Mouse (Mus musculus) CD4-positive, CD25-positive, alpha-beta regulatory T cell, adult 2 months (primary cell): ENCODE data around the gene Clspn.
A peak's percentile ranks its signal among the peaks of the same experiment; 100 is the strongest.

Experiments used
- DNase-seq: peaks from one replicate; pipeline ENCODE4 v3.0.0-alpha.2; 2012; ENCODE audit warnings: low read depth, low spot score

Gene Clspn

DNA sequence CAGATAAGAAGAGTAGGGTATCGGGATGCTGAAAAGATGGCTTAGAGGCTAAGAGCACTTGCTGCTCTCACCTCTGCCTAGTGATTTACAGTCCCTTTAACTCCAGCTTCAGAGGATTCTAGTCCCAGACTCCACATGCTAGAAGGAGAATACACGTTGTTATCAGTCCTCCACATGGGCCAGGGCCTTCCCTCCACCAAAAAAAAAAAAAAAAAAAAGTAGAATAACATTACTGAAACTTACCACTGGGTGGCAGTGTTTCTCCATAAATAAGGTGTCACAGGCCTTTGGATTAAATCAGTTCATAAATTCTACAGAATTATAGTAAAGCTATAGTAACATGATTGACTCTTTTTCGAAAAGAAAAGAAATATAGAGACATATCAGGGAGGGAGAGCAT, 2.3 kb upstream of the Clspn start:
- peak; percentile 77 for DNase-seq

GRCm38 (mm10) chr4:126563798-126564197, 7.1 kb downstream of the Clspn start:
- DNase-seq = no peak

DNA sequence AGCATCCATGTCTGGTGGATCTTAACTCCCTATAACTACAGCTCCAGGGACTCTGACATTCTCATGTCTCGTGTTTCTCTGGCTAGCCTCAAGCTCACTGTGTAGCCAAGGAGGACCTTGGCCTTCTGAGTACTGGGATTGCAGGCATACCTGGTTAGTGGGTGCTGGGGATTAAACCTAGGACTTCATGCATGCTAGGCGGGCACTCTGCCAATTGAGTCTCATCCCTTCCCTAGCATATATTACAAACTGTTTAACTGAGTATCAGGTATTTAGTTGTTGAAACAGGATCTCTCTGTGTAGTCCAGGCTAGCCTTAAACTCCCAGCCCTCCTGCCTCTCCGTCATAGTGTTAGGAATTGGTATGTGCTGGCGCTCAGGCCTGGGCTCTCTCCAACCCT, 10.5 kb downstream of the Clspn start:
- DNase-seq = no peak

- DNase-seq = no peak
These were observed 13.0 kb downstream of the Clspn start for GRCm38 (mm10) chr4:126569783-126570182.

GRCm38 (mm10) chr4:126576281-126576680, 19.5 kb downstream of the Clspn start:
- no peak for DNase-seq

DNA sequence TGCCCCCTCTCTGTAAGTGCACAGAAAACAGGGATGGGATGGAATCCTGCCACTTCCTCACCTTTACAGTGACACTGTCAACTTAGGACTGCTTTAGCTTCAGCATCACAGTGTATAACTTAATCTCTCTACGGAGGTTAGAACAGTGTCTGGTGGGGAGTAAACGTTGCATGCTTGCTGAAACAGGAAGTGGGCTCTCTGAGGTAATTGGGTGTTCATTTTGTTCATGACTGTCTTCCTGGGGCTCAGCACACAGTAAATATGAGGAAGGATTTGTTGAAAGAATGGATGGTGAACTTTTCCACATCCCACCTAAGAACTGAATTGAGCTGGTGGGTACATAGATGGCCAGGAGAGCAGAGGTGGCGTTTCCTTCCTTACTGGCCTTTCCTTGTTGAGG, 21.2 kb downstream of the Clspn start:
- no peak for DNase-seq

GRCm38 (mm10) chr4:126579077-126579476, 22.3 kb downstream of the Clspn start:
- no peak for DNase-seq

DNA sequence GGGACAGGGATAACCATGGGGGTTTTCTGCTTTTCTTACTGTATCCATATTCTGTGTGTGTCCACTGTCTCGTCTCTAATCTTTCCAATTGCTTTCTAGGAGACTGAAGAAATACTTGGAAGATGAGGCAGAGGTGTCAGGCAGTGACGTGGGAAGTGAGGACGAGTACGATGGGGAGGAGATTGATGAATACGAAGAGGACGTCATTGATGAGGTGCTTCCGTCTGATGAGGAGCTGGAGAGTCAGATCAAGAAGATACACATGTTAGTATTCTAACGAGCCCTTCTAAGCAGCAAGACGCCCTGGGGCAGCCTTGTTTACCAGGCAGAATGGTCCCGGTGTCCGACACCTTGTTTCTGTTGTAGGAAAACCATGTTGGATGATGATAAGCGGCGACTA, 29.0 kb downstream of the Clspn start:
- DNase-seq = no peak

- DNase-seq = no peak
These were observed 35.3 kb downstream of the Clspn start for GRCm38 (mm10) chr4:126592039-126592438.

DNA sequence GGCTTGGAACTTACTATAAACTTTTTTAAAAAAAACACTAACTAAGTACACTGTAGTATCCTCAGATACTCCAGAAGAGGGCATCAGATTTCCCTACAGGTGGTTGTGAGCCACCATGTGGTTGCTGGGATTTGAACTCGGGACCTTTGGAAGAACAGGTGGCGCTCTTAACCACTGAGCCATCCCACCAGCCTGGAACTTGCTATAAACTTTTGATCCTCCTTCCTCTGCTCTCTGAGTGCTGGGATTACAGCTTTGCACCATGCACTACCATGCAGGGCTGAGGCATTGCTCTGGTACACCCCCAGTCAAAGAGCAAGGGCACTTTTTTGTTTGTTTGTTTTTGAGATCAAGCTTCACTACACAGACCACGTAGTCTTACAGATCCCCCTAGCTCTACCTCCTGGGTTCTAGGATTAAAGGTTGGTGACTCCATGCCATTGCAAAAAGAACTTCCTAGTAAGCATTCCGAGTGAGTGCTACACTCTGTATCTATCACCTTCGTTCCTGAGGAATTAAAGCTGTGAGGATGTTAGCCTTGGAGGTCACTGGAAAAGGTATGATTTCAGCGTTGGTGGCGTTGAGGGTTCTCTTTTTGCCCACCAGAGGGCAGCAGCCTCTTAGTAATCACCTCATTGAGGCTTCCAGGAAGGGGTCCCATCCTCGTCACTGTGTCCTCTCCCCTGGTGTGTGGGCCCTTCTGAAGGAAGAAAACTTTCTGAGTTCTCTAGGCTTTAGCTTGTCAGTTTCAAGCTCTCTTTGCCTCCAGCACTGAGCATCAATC, 43.4 kb downstream of the Clspn start:
- peak; percentile 72 for DNase-seq

DNA sequence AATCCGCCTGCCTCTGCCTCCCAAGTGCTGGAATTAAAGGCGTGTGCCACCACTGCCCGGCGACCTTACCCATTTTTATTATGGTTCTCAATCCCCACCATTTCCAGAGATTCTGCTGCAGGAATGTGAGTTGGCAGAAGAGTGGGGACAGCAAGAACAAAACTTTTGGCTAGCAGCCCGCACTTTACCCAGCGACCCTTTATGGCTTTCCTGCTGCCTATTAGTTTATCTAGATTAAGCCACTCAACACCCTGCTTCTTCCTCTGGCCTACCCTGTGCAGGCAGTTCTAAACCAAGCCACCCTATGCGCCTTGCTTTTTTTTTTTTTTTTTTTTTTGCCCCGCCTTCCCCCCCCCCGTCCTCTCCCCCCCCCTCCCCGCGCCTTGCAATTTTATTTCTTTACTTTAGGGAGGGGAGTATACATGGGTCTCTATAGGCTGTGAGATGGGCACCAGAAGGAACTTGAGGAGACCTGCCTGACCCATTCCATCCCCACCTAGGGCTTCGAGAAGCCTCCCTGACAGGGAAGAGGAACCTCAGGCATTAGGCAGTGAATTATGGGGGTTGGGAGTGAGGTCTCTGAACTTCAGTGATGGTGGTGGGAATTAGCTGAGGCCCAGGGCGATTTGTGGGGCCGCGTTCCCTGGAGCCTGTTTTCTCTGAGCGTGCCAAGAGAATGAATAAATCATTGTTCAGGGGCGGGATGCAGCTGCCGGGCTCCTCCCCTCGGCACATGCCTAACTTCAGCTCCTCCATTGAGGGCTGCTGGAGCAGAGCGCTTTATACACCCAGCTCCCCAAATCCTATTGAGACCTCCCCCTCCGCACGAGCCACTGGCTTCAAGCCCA, 45.1 kb downstream of the Clspn start:
- no peak for DNase-seq

GRCm38 (mm10) chr4:126602445-126602762, 45.7 kb downstream of the Clspn start:
- no peak for DNase-seq

DNA sequence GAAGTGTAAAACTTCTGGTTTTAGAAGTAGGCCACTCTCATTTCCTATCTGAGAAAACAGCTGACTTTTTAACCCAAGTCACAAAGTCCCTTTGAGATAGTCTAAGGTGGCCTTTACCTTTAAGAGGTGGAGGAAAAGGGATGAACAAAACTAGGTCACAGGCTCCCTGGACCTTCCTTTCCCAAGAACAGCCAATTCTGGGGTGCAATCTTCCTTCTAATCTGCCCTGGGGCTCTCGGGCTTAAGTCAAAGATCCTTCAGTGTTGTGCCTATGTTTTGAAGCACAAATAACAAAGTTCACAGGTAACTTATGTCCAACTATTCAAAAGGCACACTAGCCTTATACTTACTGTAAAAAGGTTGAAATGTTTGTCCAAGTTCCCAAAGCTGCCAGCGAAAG, 47.4 kb downstream of the Clspn start:
- DNase-seq = no peak

DNA sequence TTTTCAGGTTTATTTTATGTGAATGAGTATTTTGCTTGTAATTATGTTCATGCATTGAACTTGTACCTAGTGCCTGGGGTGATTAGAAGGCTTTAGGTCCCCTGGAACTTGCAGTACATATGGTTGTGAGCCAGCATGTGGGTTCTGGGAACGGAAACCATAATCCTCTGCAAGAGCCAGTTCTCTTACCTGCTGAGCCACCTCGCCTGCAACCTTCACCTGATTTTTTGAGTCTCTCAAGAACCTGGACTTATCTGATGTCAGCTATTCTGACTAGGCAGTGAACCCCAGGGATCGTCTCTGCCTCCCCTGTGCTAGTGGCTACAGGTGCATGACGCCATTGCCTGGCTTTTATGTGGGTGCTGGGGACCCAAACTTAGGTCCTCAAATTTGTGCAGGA, 49.0 kb downstream of the Clspn start:
- DNase-seq = no peak

- DNase-seq = peak; percentile 32
These were observed 53.0 kb downstream of the Clspn start, which contains the start of gene 5730409E04Rik for GRCm38 (mm10) chr4:126609606-126610181. TSS of gene 5730409E04Rik (plus strand) at chr4:126609818.

DNA sequence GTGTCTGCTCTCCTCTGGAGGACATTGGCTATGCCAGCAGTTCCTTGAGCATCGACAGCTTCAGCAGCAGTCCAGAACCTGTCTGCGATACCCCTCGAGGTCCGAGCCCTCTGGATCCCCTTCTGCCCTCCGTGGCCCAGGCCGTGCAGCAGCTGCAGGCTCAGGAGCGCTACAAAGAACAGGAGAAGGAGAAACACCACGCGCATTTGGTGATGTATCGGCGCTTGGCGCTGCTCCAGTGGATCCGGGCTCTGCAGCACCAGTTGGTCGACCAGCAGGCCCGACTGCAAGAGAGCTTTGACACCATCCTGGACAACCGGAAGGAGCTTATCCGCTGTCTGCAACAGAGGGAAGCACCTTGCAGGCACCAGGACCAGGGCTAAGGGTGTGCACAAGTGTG, 55.3 kb downstream of the Clspn start:
- DNase-seq = no peak

- no peak for DNase-seq
These were observed 59.6 kb downstream of the Clspn start for GRCm38 (mm10) chr4:126616312-126616711.

DNA sequence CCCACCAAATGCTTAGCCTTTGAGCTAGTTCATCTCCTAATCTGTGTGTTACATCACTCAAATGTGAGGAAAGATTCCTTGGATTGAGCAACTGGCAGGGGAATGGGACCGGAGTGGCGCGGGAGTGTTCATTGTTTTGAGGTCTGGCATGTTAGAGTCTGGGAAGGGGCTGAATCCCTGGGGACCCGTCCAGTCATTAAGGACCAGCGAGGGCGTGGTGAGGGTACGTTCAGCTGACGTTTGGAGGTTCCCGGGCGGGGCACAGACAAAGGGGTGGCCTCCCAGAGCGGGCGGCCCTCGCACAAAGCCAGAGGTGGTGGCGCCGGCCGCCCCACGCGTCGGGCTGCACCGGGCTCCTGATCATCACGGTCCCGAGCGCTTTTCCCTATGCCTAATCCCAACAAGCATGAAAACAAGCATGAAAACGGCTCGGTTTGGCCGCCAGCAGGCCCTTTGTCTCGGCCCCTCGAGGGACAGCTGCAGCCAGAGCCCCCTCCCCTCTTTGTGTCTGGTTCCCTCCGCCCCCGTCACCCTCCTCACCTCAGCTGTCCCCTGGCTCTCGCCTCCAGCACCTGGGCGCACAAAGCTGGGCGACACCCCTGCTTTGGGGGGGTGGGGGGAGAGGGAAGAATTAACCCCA, 63.1 kb downstream of the Clspn start:
- no peak for DNase-seq

GRCm38 (mm10) chr4:126620349-126620874, 63.7 kb downstream of the Clspn start:
- DNase-seq = no peak

DNA sequence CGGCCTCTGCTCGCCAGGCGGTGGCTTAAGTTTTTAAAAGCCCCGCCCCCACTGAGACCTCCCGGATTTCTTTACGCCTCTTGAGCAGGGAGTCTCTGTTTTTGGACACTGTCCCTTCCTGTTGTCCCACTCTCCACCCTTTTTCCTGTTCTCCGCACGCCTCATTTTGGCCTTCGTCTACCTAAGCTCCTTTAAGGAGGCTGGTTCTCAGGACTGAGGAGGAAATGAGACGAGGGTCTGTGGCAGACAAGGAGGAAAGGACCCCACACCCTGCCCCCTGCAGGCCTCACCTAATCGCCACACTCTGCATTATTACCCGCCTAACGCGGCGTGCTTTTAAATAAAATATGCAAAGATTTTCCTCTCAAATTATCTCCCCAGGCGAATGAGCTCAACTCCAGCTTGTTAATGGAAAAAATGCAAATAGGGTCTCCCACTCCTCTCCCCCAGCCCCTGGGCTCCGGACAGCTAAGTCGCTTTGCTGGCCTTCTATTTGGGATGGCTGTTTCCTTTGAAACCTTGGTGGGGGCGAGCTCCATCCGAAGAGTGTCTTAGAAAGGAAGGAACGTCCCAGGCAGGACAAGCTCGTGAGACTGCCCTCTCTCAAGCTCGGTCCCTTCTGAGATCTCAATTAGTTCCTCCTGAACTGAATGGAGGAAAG, 70.4 kb downstream of the Clspn start:
- DNase-seq = no peak

DNA sequence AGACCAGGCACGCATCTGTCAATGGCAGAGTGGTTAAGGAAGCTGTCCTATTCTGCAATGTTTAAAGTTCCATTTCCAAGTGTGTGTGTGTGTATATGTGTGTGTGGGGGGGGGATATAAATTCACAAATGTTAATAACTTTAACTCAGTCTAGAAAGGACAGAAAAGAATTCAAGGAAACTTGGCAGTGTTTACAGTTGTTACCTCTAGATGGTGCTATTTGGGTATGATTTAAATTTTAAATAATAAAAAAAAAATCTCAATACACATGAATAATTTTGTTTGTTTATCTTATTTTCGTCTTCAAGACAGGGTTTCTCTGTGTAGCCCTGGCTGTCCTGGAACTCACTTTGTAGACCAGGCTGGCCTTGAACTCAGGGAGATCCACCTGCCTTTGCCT, 75.2 kb downstream of the Clspn start:
- DNase-seq = no peak
